Mouse (Mus musculus): Measurements from ENCODE around the gene Stx8.
A peak's percentile ranks its signal among the peaks of the same experiment; 100 is the strongest.

Stx8 gene

GRCm38 (mm10) chr11:68145066-68145585 is 179.1 kb downstream of the Stx8 start:
- DNase-seq (ENCODE audit: low spot score in 2 of 2), result no peak

- DNase-seq (ENCODE audit: low spot score in 2 of 2), result no peak
These were observed 179.8 kb downstream of the Stx8 start for GRCm38 (mm10) chr11:68145586-68146455.

- DNase-seq (ENCODE audit: low spot score in 2 of 2), result no peak
These were observed 180.5 kb downstream of the Stx8 start for GRCm38 (mm10) chr11:68146456-68146851.

GRCm38 (mm10) chr11:68150938-68151337 is 184.9 kb downstream of the Stx8 start:
- DNase-seq (ENCODE audit: low spot score in 2 of 2), result no peak

GRCm38 (mm10) chr11:68155821-68156220 is 189.8 kb downstream of the Stx8 start:
- no peak for DNase-seq (ENCODE audit: low spot score in 2 of 2)

- DNase-seq (ENCODE audit: low spot score in 2 of 2), result no peak
These were observed 192.2 kb downstream of the Stx8 start for GRCm38 (mm10) chr11:68158166-68158565.

- DNase-seq (ENCODE audit: low spot score in 2 of 2), result no peak
These were observed 193.9 kb downstream of the Stx8 start for GRCm38 (mm10) chr11:68159867-68160266.

- DNase-seq (ENCODE audit: low spot score in 2 of 2), result no peak
These were observed 198.4 kb downstream of the Stx8 start for GRCm38 (mm10) chr11:68164408-68164807.

- no peak for DNase-seq (ENCODE audit: low spot score in 2 of 2)
These were observed 202.4 kb downstream of the Stx8 start for GRCm38 (mm10) chr11:68168427-68168826.

- peak in 1 of 2 experiments; percentile 14 for DNase-seq (ENCODE audit: low spot score in 2 of 2)
These were observed 206.1 kb downstream of the Stx8 start for GRCm38 (mm10) chr11:68171973-68172647.

- no peak for DNase-seq (ENCODE audit: low spot score in 2 of 2)
These were observed 206.7 kb downstream of the Stx8 start for GRCm38 (mm10) chr11:68172648-68173045.

GRCm38 (mm10) chr11:68176550-68176949 is 210.6 kb downstream of the Stx8 start:
- DNase-seq (ENCODE audit: low spot score in 2 of 2), result no peak

- DNase-seq (ENCODE audit: low spot score in 2 of 2), result no peak
These were observed 211.4 kb downstream of the Stx8 start for GRCm38 (mm10) chr11:68177415-68177814.

- DNase-seq (ENCODE audit: low spot score in 2 of 2), result no peak
These were observed 219.7 kb downstream of the Stx8 start for GRCm38 (mm10) chr11:68185647-68186046.

GRCm38 (mm10) chr11:68187242-68187641 is 221.2 kb downstream of the Stx8 start:
- no peak for DNase-seq (ENCODE audit: low spot score in 2 of 2)

GRCm38 (mm10) chr11:68188695-68189201 is 222.8 kb downstream of the Stx8 start:
- peak in 1 of 2 experiments; percentile 38 for DNase-seq (ENCODE audit: low spot score in 2 of 2)

GRCm38 (mm10) chr11:68190849-68191248 is 224.9 kb downstream of the Stx8 start:
- DNase-seq (ENCODE audit: low spot score in 2 of 2), result no peak

- DNase-seq (ENCODE audit: low spot score in 2 of 2), result no peak
These were observed 229.2 kb downstream of the Stx8 start for GRCm38 (mm10) chr11:68195168-68195567.

- no peak for DNase-seq (ENCODE audit: low spot score in 2 of 2)
These were observed 229.7 kb downstream of the Stx8 start for GRCm38 (mm10) chr11:68195693-68196176.

GRCm38 (mm10) chr11:68196566-68196965 is 230.6 kb downstream of the Stx8 start:
- peak in 1 of 2 experiments; percentile 42 for DNase-seq (ENCODE audit: low spot score in 2 of 2)

- no peak for DNase-seq (ENCODE audit: low spot score in 2 of 2)
These were observed 231.5 kb downstream of the Stx8 start for GRCm38 (mm10) chr11:68197471-68197870.

GRCm38 (mm10) chr11:68198696-68199095 is 232.7 kb downstream of the Stx8 start:
- no peak for DNase-seq (ENCODE audit: low spot score in 2 of 2)

Data from urinary bladder, postnatal 36 days (tissue).